Mouse (Mus musculus) pancreas, adult 10 weeks (tissue): ENCODE measurements around the gene Apod. TPM values are rescaled to one million over a fixed set of nuclear protein-coding genes. Genes with fewer than 3 reads are reported as not detected.

Experiments
- polyA plus RNA-seq: library from polyadenylated mRNA; stranded (reverse); fragments of 350-450 nt; fragmentation: Illumina TruSeq; extraction: RNeasy Lipid Tissue Mini Kit (QIAGEN cat#74804); gene quantifications from one replicate; pipeline ENCODE4 v1.2.3, GENCODE M21; 2015; ENCODE audit warnings: low read depth, low replicate concordance; ENCODE audit not compliant: insufficient read depth

Gene Apod
- 14.7 TPM for polyA plus RNA-seq

GRCm38 (mm10) chr16:31314497-31315233 lies at the start of gene Apod:
Gene Apod (minus strand): TSS chr16:31314808.

GRCm38 (mm10) chr16:31274674-31275460 lies 39.7 kb downstream of the Apod start, which contains the start of gene Ppp1r2:
Gene Ppp1r2 (minus strand): TSS chr16:31275277.

Other genes starting within 250 kb of the Apod start
- gene Xxylt1, start 233.4 kb downstream of the Apod start, polyA plus RNA-seq = 2.7 TPM
- gene Acap2, start 113.6 kb downstream of the Apod start, polyA plus RNA-seq = 5.6 TPM
- gene Ppp1r2, start 39.5 kb downstream of the Apod start, polyA plus RNA-seq = 16.2 TPM
- gene Bdh1, start 107.5 kb upstream of the Apod start, polyA plus RNA-seq = 1.7 TPM